Mouse (Mus musculus): ENCODE results near the gene Rbm20. TPM values are rescaled to one million over a fixed set of nuclear protein-coding genes. Genes with fewer than 3 reads are reported as not detected.

Rbm20 gene
- polyA plus RNA-seq, 1 experiment from 2014 or later, result 0.88 TPM

- Histone ChIP-seq H3K4me1 (ENCODE audit: control insufficient read depth, insufficient read depth, low read depth, low read length) (no peaks in the 10 kb centered on the region), H3K4me3 (ENCODE audit: low read length) (no peak overlapping the region), H3K27me3 (replicated peaks; ENCODE audit: control insufficient read depth, insufficient read depth, low read length) (no peaks in the 10 kb centered on the region; the same call in 1 of the 2 replicates), H3K9me3 (ENCODE audit: control insufficient read depth, low read length) (no peaks in the 10 kb centered on the region), H3K9ac (ENCODE audit: low read depth, low read length) (no peak overlapping the region), H3K36me3 (ENCODE audit: control insufficient read depth, insufficient read depth, low read length) (no peaks in the 10 kb centered on the region), H3K27ac (ENCODE audit: low read depth, low read length) (no peak overlapping the region), H3K4me2 (ENCODE audit: low read length) (no peak overlapping the region)
- no peak for ATAC-seq
- 47% methylated on average over 6 of the region's 7 CpGs for WGBS
These were observed 97.7 kb downstream of the Rbm20 start for GRCm38 (mm10) chr19:53774641-53775350.

DNA sequence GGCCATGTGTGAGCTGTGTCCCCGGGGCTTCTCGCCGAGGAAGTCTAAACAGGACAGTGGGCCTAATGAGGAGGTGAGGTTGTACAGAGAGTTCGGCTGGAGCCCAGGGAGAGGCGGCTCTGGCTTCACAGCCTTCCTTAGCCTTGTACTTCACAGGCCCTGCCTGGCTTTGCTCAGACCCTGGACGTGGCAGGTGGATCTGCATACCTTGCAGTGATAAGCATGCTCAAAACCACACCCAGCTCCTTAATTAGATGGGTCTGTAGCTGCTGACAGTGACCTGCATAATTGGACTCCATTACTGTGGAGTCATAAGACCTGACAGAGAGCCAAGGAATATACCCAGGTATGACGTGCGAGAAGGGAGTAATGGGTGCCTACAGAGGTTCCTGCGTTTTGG lies 102.3 kb downstream of the Rbm20 start:
- Histone ChIP-seq H3K36me3 (ENCODE audit: control insufficient read depth, insufficient read depth, low read length) (no peaks in the 10 kb centered on the region), H3K9me3 (ENCODE audit: control insufficient read depth, low read length) (no peaks in the 10 kb centered on the region)
- 86% methylated on average over 9 of the region's 9 CpGs for WGBS

GRCm38 (mm10) chr19:53779818-53780217 lies 102.7 kb downstream of the Rbm20 start:
- 93% methylated on average over 4 of the region's 4 CpGs for WGBS
- H3K9ac ChIP-seq (ENCODE audit: low read depth, low read length), result no peak overlapping the region
- no peak for ATAC-seq

More for the DNA sequence above, 102.3 kb downstream of the Rbm20 start:
- no peak for ATAC-seq
- Histone ChIP-seq H3K9ac (ENCODE audit: low read depth, low read length) (no peak overlapping the region), H3K27me3 (replicated peaks; ENCODE audit: control insufficient read depth, insufficient read depth, low read length) (no peaks in the 10 kb centered on the region; the same call in 1 of the 2 replicates), H3K4me3 (ENCODE audit: low read length) (no peak overlapping the region), H3K4me2 (ENCODE audit: low read length) (no peak overlapping the region), H3K4me1 (ENCODE audit: control insufficient read depth, insufficient read depth, low read depth, low read length) (no peaks in the 10 kb centered on the region), H3K27ac (ENCODE audit: low read depth, low read length) (no peak overlapping the region)

DNA sequence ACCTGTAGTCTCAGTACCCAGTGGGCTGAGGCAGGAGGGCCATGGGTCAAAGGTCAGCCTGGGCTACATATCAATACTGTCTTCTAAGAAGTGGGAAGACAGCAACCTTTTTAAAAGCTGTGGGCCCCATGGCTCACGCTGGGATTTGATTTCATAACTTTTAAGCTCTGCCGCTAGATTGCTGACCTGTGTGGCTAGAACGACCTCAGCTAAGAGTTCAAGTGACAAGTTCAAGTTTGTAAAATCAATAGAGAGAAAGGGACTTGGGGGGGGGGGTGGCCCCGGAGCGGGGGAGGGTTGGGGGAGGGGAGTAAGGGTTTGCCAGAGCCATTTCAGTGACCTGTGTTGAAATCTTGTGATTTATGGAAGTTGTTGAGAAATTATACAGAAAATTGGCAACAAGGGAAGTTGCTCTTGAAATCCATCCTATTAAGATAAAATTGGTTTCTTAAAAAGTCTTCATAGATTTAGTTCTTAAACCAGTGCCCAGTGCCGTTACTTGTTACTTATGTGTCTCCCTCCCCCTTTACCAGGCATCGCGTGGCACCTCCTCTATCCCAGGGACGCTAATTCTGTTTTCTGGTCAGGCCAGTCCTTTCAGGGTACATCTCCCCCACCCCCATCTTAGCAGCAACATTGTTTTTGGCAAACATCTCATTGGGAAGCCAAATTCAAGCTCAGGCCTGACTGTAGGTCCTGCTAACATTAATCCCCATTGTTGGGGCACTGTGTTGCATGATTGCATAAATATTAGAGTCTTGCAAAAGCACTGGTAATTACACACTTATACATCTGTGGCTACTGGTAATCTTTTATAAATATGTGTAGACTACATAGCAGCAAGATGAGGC lies 103.9 kb downstream of the Rbm20 start:
- Histone ChIP-seq H3K27ac (ENCODE audit: low read depth, low read length) (no peak overlapping the region), H3K4me2 (ENCODE audit: low read length) (no peak overlapping the region), H3K27me3 (replicated peaks; ENCODE audit: control insufficient read depth, insufficient read depth, low read length) (no peaks in the 10 kb centered on the region; the same call in 1 of the 2 replicates), H3K9ac (ENCODE audit: low read depth, low read length) (no peak overlapping the region), H3K36me3 (ENCODE audit: control insufficient read depth, insufficient read depth, low read length) (no peaks in the 10 kb centered on the region), H3K4me1 (ENCODE audit: control insufficient read depth, insufficient read depth, low read depth, low read length) (no peaks in the 10 kb centered on the region), H3K9me3 (ENCODE audit: control insufficient read depth, low read length) (no peaks in the 10 kb centered on the region), H3K4me3 (ENCODE audit: low read length) (no peak overlapping the region)
- no peak for ATAC-seq
- 68% methylated on average over 9 of the region's 9 CpGs for WGBS

More at GRCm38 (mm10) chr19:53779818-53780217, 102.7 kb downstream of the Rbm20 start:
- Histone ChIP-seq H3K4me2 (ENCODE audit: low read length) (no peak overlapping the region), H3K27ac (ENCODE audit: low read depth, low read length) (no peak overlapping the region), H3K4me3 (ENCODE audit: low read length) (no peak overlapping the region), H3K27me3 (replicated peaks; ENCODE audit: control insufficient read depth, insufficient read depth, low read length) (no peaks in the 10 kb centered on the region; the same call in 1 of the 2 replicates), H3K4me1 (ENCODE audit: control insufficient read depth, insufficient read depth, low read depth, low read length) (no peaks in the 10 kb centered on the region), H3K36me3 (ENCODE audit: control insufficient read depth, insufficient read depth, low read length) (no peaks in the 10 kb centered on the region), H3K9me3 (ENCODE audit: control insufficient read depth, low read length) (no peaks in the 10 kb centered on the region)

GRCm38 (mm10) chr19:53781826-53782225 lies 104.7 kb downstream of the Rbm20 start:
- H3K9ac ChIP-seq (ENCODE audit: low read depth, low read length), result no peak overlapping the region
- 90% methylated on average over 7 of the region's 7 CpGs for WGBS

GRCm38 (mm10) chr19:53785352-53785751 lies 108.2 kb downstream of the Rbm20 start:
- 89% methylated on average over 3 of the region's 3 CpGs for WGBS
- Histone ChIP-seq H3K36me3 (ENCODE audit: control insufficient read depth, insufficient read depth, low read length) (no peaks in the 10 kb centered on the region), H3K4me2 (ENCODE audit: low read length) (no peak overlapping the region), H3K4me3 (ENCODE audit: low read length) (no peak overlapping the region), H3K9me3 (ENCODE audit: control insufficient read depth, low read length) (no peaks in the 10 kb centered on the region), H3K9ac (ENCODE audit: low read depth, low read length) (no peak overlapping the region), H3K27me3 (replicated peaks; ENCODE audit: control insufficient read depth, insufficient read depth, low read length) (no peaks in the 10 kb centered on the region), H3K4me1 (ENCODE audit: control insufficient read depth, insufficient read depth, low read depth, low read length) (peaks cover 6% of the 10 kb centered on the region), H3K27ac (ENCODE audit: low read depth, low read length) (no peak overlapping the region)
- no peak for ATAC-seq

More at GRCm38 (mm10) chr19:53781826-53782225, 104.7 kb downstream of the Rbm20 start:
- Histone ChIP-seq H3K4me1 (ENCODE audit: control insufficient read depth, insufficient read depth, low read depth, low read length) (peaks cover 5% of the 10 kb centered on the region), H3K4me2 (ENCODE audit: low read length) (no peak overlapping the region), H3K27me3 (replicated peaks; ENCODE audit: control insufficient read depth, insufficient read depth, low read length) (no peaks in the 10 kb centered on the region; the same call in 1 of the 2 replicates), H3K36me3 (ENCODE audit: control insufficient read depth, insufficient read depth, low read length) (no peaks in the 10 kb centered on the region), H3K9me3 (ENCODE audit: control insufficient read depth, low read length) (no peaks in the 10 kb centered on the region), H3K27ac (ENCODE audit: low read depth, low read length) (no peak overlapping the region), H3K4me3 (ENCODE audit: low read length) (no peak overlapping the region)
- no peak for ATAC-seq

GRCm38 (mm10) chr19:53786239-53786638 lies 109.1 kb downstream of the Rbm20 start:
- Histone ChIP-seq H3K4me2 (ENCODE audit: low read length) (no peak overlapping the region), H3K9me3 (ENCODE audit: control insufficient read depth, low read length) (no peaks in the 10 kb centered on the region), H3K36me3 (ENCODE audit: control insufficient read depth, insufficient read depth, low read length) (no peaks in the 10 kb centered on the region), H3K9ac (ENCODE audit: low read depth, low read length) (no peak overlapping the region), H3K27ac (ENCODE audit: low read depth, low read length) (no peak overlapping the region), H3K27me3 (replicated peaks; ENCODE audit: control insufficient read depth, insufficient read depth, low read length) (no peaks in the 10 kb centered on the region), H3K4me3 (ENCODE audit: low read length) (no peak overlapping the region), H3K4me1 (ENCODE audit: control insufficient read depth, insufficient read depth, low read depth, low read length) (peaks cover 6% of the 10 kb centered on the region)
- 38% methylated on average over 2 of the region's 2 CpGs for WGBS
- ATAC-seq, result no peak

GRCm38 (mm10) chr19:53786836-53787235 lies 109.7 kb downstream of the Rbm20 start:
- Histone ChIP-seq H3K27ac (ENCODE audit: low read depth, low read length) (no peak overlapping the region), H3K4me3 (ENCODE audit: low read length) (no peak overlapping the region), H3K36me3 (ENCODE audit: control insufficient read depth, insufficient read depth, low read length) (no peaks in the 10 kb centered on the region), H3K9ac (ENCODE audit: low read depth, low read length) (no peak overlapping the region), H3K4me1 (ENCODE audit: control insufficient read depth, insufficient read depth, low read depth, low read length) (peaks cover 6% of the 10 kb centered on the region), H3K4me2 (ENCODE audit: low read length) (no peak overlapping the region), H3K27me3 (replicated peaks; ENCODE audit: control insufficient read depth, insufficient read depth, low read length) (no peaks in the 10 kb centered on the region), H3K9me3 (ENCODE audit: control insufficient read depth, low read length) (no peaks in the 10 kb centered on the region)
- no peak for ATAC-seq
- WGBS, result 43% methylated on average over 5 of the region's 5 CpGs
